Mouse (Mus musculus) kidney, postnatal 10 days (tissue): ENCODE results near the gene Dhx16.

Experiments used
- DNase-seq: peaks from one replicate; pipeline ENCODE4 v3.0.0; 2021; ENCODE audit warnings: mixed read lengths

Gene Dhx16

GRCm38 (mm10) chr17:35860831-35861197 lies 18.8 kb upstream of the Dhx16 start:
- DNase-seq: peak; percentile 27

GRCm38 (mm10) chr17:35861198-35861857 lies 18.3 kb upstream of the Dhx16 start, which contains the start of gene Nrm:
TSS of gene Nrm (plus strand) at chr17:35861318.
- DNase-seq: peak; percentile 94

GRCm38 (mm10) chr17:35864832-35865353 lies 14.7 kb upstream of the Dhx16 start:
- DNase-seq: peak; percentile 15

GRCm38 (mm10) chr17:35865481-35866280 lies 13.9 kb upstream of the Dhx16 start, which contains the start of gene Ppp1r18:
TSS of gene Ppp1r18 (plus strand) at chr17:35865593.
- peak; percentile 89 for DNase-seq

GRCm38 (mm10) chr17:35866281-35866831 lies 13.3 kb upstream of the Dhx16 start:
- peak; percentile 84 for DNase-seq

GRCm38 (mm10) chr17:35866911-35867890 lies 12.4 kb upstream of the Dhx16 start:
- peak; percentile 64 for DNase-seq

GRCm38 (mm10) chr17:35868165-35868820 lies 11.3 kb upstream of the Dhx16 start:
- DNase-seq: peak; percentile 66

GRCm38 (mm10) chr17:35868961-35869345 lies 10.7 kb upstream of the Dhx16 start:
- no peak for DNase-seq

GRCm38 (mm10) chr17:35869346-35870067 lies 10.1 kb upstream of the Dhx16 start:
- DNase-seq: peak; percentile 71

- DNase-seq: peak; percentile 81
Measured at GRCm38 (mm10) chr17:35870151-35870883, 9.3 kb upstream of the Dhx16 start.

GRCm38 (mm10) chr17:35870884-35871696 lies 8.5 kb upstream of the Dhx16 start:
- DNase-seq: peak; percentile 50

- DNase-seq: peak; percentile 93
Measured at GRCm38 (mm10) chr17:35873774-35874519, 5.7 kb upstream of the Dhx16 start.

GRCm38 (mm10) chr17:35874721-35875120 lies 4.9 kb upstream of the Dhx16 start:
- DNase-seq: peak; percentile 68

- DNase-seq: no peak
Measured at GRCm38 (mm10) chr17:35882924-35883323, 3.3 kb downstream of the Dhx16 start.

GRCm38 (mm10) chr17:35883777-35884176 lies 4.2 kb downstream of the Dhx16 start:
- DNase-seq: no peak

GRCm38 (mm10) chr17:35887725-35888124 lies 8.1 kb downstream of the Dhx16 start:
- no peak for DNase-seq

GRCm38 (mm10) chr17:35896781-35897643 lies 17.4 kb downstream of the Dhx16 start, which contains the start of gene 2310061I04Rik:
TSS of gene 2310061I04Rik (minus strand) at chr17:35897431.
- DNase-seq: peak; percentile 95
